Mouse (Mus musculus) stomach, postnatal 0 days (tissue): Measurements from ENCODE around the gene G6pc3.

ENCODE experiments used
- CTCF ChIP-seq: IDR thresholded peaks from 2 replicates; pipeline ENCODE4 v1.5.1; 2016; ENCODE audit warnings: antibody characterized with exemption, low read depth, mild to moderate bottlenecking, moderate library complexity
- EP300 ChIP-seq: optimal IDR thresholded peaks from 2 replicates; pipeline ENCODE3; 2016; ENCODE audit warnings: antibody characterized with exemption

DNA sequence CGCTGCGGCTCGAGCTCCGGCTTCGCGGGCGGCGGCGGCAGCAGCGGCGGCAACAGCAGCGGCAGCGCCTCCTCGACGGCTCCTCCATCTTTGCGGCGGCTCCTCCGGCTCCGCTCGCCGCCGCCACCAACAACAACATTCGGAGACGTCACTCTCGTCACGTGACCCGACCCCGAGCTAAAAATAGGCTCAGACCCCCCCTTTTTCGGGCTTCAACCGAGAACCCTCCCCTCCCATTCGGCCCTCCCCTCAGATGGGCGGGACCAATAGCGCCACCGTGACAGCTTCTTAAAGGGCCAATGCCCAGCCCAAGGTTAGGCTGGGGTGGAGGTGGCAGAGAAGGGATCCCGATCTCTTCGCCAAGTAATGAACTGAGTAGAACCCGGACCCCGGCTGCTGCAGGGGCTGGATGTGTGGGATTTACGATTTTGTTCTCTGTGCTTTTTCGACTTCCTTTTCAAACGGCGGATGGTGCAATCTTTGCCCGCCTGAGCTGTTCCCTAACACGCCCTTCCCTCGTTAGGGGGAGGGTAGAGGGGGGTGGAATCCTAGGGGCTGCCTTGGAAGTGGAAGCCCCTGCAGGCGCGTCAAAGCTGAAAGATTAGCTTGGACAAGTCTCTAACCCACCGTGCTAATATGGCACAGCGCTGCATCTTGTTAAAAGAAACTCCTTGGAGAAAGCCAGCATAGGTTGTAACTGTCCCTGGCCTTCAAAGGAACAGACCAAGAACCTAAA, 40.8 kb downstream of the G6pc3 start, which contains the start of gene Hdac5:
- TF ChIP-seq CTCF (peak; percentile 41), EP300 (peak; percentile 46)
